Mouse (Mus musculus) ES-E14 (cell line): ENCODE measurements around the gene Asap2. TPM values are rescaled to one million over a fixed set of nuclear protein-coding genes. Genes with fewer than 3 reads are reported as not detected.

ENCODE experiments used
- DNase-seq: peaks from one replicate; pipeline ENCODE4 v3.0.0-alpha.2; 2013; ENCODE audit warnings: low read depth, low spot score
- H3K27ac ChIP-seq: 2 replicates; pipeline ENCODE4 v1.5.1; 2012; ENCODE audit warnings: low read depth, mild to moderate bottlenecking, low read length, moderate library complexity, mixed read lengths; ENCODE audit not compliant: poor library complexity, insufficient read depth, severe bottlenecking
- H3K36me3 ChIP-seq: 2 replicates; pipeline ENCODE4 v1.6.1; 2012; ENCODE audit warnings: mild to moderate bottlenecking, low read length, moderate library complexity, mixed read lengths; ENCODE audit not compliant: control insufficient read depth, poor library complexity, insufficient read depth, severe bottlenecking
- H3K4me1 ChIP-seq, 2 experiments: fragments of 150-350 bp in 1 of 2; sonication (generic) in 1 of 2; 2 replicates each; pipeline ENCODE4 v1.6.1; 2012; ENCODE audit warnings: low read length in 2 of 2, mild to moderate bottlenecking in 1 of 2, mixed read lengths in 1 of 2; ENCODE audit not compliant: control insufficient read depth in 2 of 2, insufficient read depth in 2 of 2, poor library complexity in 1 of 2
- H3K4me3 ChIP-seq, 2 experiments: fragments of 150-350 bp in 1 of 2; sonication (generic) in 1 of 2; 2 replicates each; pipeline ENCODE4 v1.5.1; 2012; ENCODE audit warnings: low read length in 2 of 2, low read depth in 1 of 2, mild to moderate bottlenecking in 1 of 2, mixed read lengths in 1 of 2; ENCODE audit not compliant: insufficient read depth in 1 of 2, poor library complexity in 1 of 2, severe bottlenecking in 1 of 2
- H3K9ac ChIP-seq: 2 replicates; pipeline ENCODE4 v1.6.1; 2012; ENCODE audit warnings: low read depth, mild to moderate bottlenecking, low read length, mixed read lengths; ENCODE audit not compliant: poor library complexity, insufficient read depth, severe bottlenecking
- H3K9me3 ChIP-seq: fragments of 150-350 bp; sonication (generic); 2 replicates; pipeline ENCODE4 v1.6.1; 2012; ENCODE audit warnings: low read depth, mild to moderate bottlenecking, low read length; ENCODE audit not compliant: control insufficient read depth, insufficient read depth
- CHD2 ChIP-seq: IDR thresholded peaks from 2 replicates; pipeline ENCODE4 v1.6.1; 2014; ENCODE audit warnings: mild to moderate bottlenecking, low read depth, low read length, inconsistent platforms
- HCFC1 ChIP-seq: IDR thresholded peaks from 2 replicates; pipeline ENCODE4 v1.6.1; 2012; ENCODE audit warnings: low read length, inconsistent platforms, borderline replicate concordance; ENCODE audit not compliant: insufficient read depth
- MAFK ChIP-seq: IDR thresholded peaks from 2 replicates; pipeline ENCODE4 v1.6.1; 2014; ENCODE audit warnings: mild to moderate bottlenecking, low read depth, low read length, inconsistent platforms; ENCODE audit not compliant: insufficient read depth
- ZC3H11A ChIP-seq: IDR thresholded peaks from 2 replicates; pipeline ENCODE4 v1.6.1; 2012; ENCODE audit warnings: low read depth, mild to moderate bottlenecking, inconsistent platforms, low read length, borderline replicate concordance
- ZNF384 ChIP-seq: IDR thresholded peaks from 2 replicates; pipeline ENCODE4 v1.6.1; 2012; ENCODE audit warnings: low read depth, low read length, inconsistent platforms
- in situ Hi-C, 2 experiments: fragments of 600-800 bp; cut with MboI; formaldehyde crosslinking; loops; one replicate each; pipeline ENCODE4 v1.15.1; 2025; ENCODE audit warnings: low sequenced_read_pairs in 2 of 2, inconsistent platforms in 1 of 2; ENCODE audit not compliant: unreplicated experiment in 2 of 2
- total RNA-seq: library from RNA; depleted of rRNA; stranded (reverse); fragments of 300-350 nt; gene quantifications from 2 replicates; pipeline ENCODE4 v1.2.3, GENCODE M21; 2012

Gene Asap2
- total RNA-seq, 1 experiment, result 6.8 TPM

DNA sequence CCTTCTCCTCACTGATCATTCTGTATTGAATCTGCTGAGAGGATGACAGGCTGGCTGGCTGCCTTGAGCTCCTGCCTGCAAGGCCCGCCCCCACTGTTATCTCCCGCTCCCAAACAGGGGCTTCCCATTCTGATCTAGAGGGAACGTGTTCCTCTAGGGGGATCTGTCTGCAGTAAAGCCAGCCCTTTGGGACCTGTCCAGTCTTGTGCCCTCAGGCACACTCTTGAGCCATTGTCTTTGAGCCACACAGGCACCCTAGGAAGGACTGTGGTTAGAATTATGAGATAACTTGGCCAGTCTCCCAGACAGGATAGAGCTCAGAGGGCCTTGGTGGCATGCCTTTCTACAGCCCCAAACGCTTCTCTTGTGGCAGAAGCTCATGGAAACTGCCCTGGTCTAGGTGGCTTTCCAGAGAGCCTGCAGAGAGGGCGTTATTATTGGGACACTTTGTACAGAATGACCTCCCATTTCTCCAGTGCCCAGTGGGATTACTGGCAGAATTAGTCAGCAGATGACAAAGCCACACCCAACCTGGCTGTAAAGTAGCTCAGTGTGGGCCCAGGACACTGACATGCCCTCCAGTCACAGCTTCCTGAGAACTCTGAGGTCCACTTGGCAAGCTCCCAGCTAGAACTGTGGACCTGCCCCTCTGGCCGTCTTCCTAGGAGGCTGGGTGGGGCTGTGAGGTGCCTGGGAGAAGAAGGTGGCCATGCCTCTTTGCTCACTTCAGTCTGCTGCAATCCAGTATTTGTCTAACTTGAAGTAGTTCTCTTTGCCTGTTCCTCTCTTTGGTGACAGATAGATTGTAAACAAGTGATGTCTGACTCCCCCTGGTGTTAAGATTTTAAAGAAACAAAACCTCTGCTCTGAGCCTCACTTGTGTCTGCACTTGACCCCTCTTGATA, 237.1 kb downstream of the Asap2 start:
- DNase-seq, result no peak
- H3K27ac ChIP-seq, result no peak overlapping the region
- H3K9ac ChIP-seq, result no peak overlapping the region
- peaks cover 2 to 9% of the 10 kb centered on the region in 2 experiments; a peak in 3 of 4 replicates for H3K4me1 ChIP-seq
- H3K9me3 ChIP-seq, result no peaks in the 10 kb centered on the region
- no peaks in the 10 kb centered on the region; the same call in 1 of the 2 replicates for H3K36me3 ChIP-seq
- TF ChIP-seq CHD2 (no peak), MAFK (no peak), ZNF384 (no peak), ZC3H11A (no peak)
- H3K4me3 ChIP-seq, result no peak overlapping the region
- in situ Hi-C loops, result no loop called here

DNA sequence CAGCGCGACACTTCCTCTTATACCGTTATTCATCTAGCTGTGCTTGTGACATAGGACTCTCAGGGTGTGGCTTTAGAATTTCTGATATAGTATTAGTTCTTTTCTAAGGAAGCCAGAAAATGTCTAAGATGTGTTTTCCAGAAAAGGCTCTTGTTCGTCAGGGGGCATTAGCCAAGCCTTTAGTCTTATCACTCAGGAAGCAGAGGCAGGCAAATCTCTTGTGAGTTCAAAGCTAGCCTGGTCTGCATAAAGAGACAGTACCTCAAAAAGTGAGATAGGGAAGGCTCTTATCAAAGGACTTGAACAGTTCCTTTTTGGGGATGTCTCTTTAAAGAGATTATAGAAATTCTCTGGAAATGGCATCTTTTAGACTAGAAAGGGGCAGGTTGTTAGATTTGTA, 238.4 kb downstream of the Asap2 start:
- no peak for DNase-seq
- H3K36me3 ChIP-seq, result no peaks in the 10 kb centered on the region; the same call in 1 of the 2 replicates
- H3K9ac ChIP-seq, result no peak overlapping the region
- TF ChIP-seq MAFK, result no peak
- no peak for TF ChIP-seq HCFC1
- TF ChIP-seq ZC3H11A, result no peak
- no peak for TF ChIP-seq CHD2
- no peak for TF ChIP-seq ZNF384
- in situ Hi-C loops, result no loop called here
- no peak overlapping the region for H3K27ac ChIP-seq
- H3K4me3 ChIP-seq, result no peak overlapping the region
- H3K4me1 ChIP-seq, result peaks cover 2 to 9% of the 10 kb centered on the region in 2 experiments; a peak in 3 of 4 replicates
- H3K9me3 ChIP-seq, result no peaks in the 10 kb centered on the region

DNA sequence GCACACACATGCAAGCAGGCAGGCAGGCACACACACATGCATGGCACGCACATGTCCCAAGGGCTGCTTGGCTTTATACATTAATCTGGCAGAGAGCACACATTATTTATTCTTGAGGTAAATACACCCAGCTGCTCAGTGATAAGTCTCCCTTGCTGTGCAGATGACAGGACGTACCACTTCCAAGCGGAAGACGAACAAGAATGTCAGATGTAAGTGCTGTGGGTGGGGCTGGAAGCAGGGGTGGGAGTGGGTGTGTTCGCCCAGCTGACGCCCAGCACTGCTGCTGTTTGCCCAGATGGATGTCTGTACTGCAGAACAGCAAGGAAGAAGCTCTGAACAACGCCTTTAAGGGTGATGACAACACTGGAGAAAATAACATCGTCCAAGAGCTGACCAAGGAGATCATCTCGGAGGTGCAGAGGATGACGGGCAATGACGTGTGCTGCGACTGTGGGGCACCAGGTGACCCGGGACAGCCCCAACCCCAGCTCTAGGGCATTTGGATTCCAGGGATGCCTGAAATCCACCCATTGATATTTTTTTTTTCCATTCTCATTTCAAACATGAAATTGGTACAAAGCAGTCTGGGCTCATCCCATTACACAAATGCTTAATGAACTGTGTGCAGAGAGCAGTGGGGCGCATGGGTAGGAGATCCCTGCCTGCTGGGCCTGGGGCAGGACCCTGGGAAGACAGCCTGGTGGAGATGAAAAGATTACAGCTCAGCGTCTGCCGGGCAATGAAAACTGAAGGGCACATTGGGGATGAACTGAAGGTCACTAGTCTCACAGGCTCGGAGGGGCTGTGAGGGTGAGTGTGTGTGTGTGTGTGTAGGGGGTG, 239.0 kb downstream of the Asap2 start:
- no peak for TF ChIP-seq HCFC1
- no peak for TF ChIP-seq ZC3H11A
- no peak for TF ChIP-seq CHD2
- TF ChIP-seq MAFK, result no peak
- no peak for DNase-seq
- in situ Hi-C loops, result no loop called here
- Histone ChIP-seq H3K36me3 (no peaks in the 10 kb centered on the region; the same call in 1 of the 2 replicates), H3K9ac (no peak overlapping the region), H3K4me1 (peaks cover 0 to 9% of the 10 kb centered on the region in 2 experiments; a peak in 2 of 4 replicates), H3K9me3 (no peaks in the 10 kb centered on the region), H3K27ac (no peak overlapping the region), H3K4me3 (no peak overlapping the region)

DNA sequence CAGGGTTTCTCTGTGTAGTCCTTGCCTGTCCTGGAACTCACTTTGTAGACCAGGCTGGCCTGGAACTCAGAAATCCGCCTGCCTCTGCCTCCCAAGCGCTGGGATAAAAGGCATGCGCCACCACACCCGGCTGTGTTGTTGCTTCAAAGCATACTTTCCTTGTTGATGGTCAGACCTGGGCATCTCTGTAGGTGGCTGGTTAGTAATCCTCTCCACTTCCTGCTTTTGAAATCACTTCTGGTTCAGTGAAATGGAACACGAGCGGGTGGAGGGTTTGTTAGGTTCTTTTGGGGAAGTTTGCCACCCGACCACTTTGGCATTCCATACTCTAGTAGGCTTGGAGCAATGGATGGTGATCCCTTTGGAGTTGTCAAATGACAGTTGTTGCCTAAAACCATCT, 243.5 kb downstream of the Asap2 start:
- in situ Hi-C loops, result no loop called here
- Histone ChIP-seq H3K9me3 (no peaks in the 10 kb centered on the region), H3K27ac (no peak overlapping the region), H3K4me1 (no peaks in the 10 kb centered on the region), H3K36me3 (no peaks in the 10 kb centered on the region; the same call in 1 of the 2 replicates), H3K4me3 (no peak overlapping the region), H3K9ac (no peak overlapping the region)
- no peak for TF ChIP-seq MAFK
- no peak for TF ChIP-seq ZC3H11A
- TF ChIP-seq ZNF384, result no peak
- no peak for TF ChIP-seq HCFC1
- TF ChIP-seq CHD2, result no peak
- DNase-seq, result no peak
